Mouse (Mus musculus) left cerebral cortex, postnatal 36 days (tissue): ENCODE data around the gene Triobp. TPM values are rescaled to one million over a fixed set of nuclear protein-coding genes. Genes with fewer than 3 reads are reported as not detected.
"Not testable (repeated sequence)": the region's sequence is repeated elsewhere in the genome, so short reads cannot be mapped to it uniquely, and the experiment has no call there.

Experiments used
- DNase-seq, 2 experiments: peaks; one replicate each; pipeline ENCODE4 v3.0.0; 2021 to 2022; ENCODE audit warnings: low spot score in 2 of 2, mixed read lengths in 1 of 2
- intact Hi-C: fragments of 180-260 bp; cut with DNase I; formaldehyde crosslinking; loops from one replicate; pipeline ENCODE4 v1.15.1; 2025
- total RNA-seq, 2 experiments: library from RNA; stranded (reverse); gene quantifications; 2 replicates each; pipeline ENCODE4 v1.2.3; 2021

Gene Triobp
- total RNA-seq, 2 experiments from 2014 or later, result 14.3 to 19.5 TPM

- no peak for DNase-seq
- intact Hi-C loops, result no loop called here
Measured at GRCm38 (mm10) chr15:78992235-78992634, 44.7 kb downstream of the Triobp start.

GRCm38 (mm10) chr15:78992925-78993324, 45.4 kb downstream of the Triobp start:
- no peak for DNase-seq
- intact Hi-C loops, result no loop called here

- DNase-seq, result no peak
- intact Hi-C loops, result no loop called here
Measured at GRCm38 (mm10) chr15:78995916-78996315, 48.4 kb downstream of the Triobp start.

- DNase-seq, result no peak
- intact Hi-C loops, result no loop called here
Measured at GRCm38 (mm10) chr15:78996663-78997062, 49.1 kb downstream of the Triobp start.

- intact Hi-C loops, result no loop called here
- no peak for DNase-seq
Measured at GRCm38 (mm10) chr15:78998348-78998747, 50.8 kb downstream of the Triobp start.

GRCm38 (mm10) chr15:78999586-78999985, 52.1 kb downstream of the Triobp start:
- intact Hi-C loops, result no loop called here
- no peak for DNase-seq

- no peak for DNase-seq
- intact Hi-C loops, result no loop called here
Measured at GRCm38 (mm10) chr15:79000357-79000791, 52.9 kb downstream of the Triobp start.

- intact Hi-C loops, result no loop called here
- DNase-seq, result no peak
Measured at GRCm38 (mm10) chr15:79001559-79001958, 54.0 kb downstream of the Triobp start.

- no peak for DNase-seq
- intact Hi-C loops, result no loop called here
Measured at GRCm38 (mm10) chr15:79002036-79002435, 54.5 kb downstream of the Triobp start.

GRCm38 (mm10) chr15:79003079-79003478, 55.6 kb downstream of the Triobp start:
- no peak for DNase-seq
- intact Hi-C loops, result no loop called here

GRCm38 (mm10) chr15:79005581-79005980, 58.1 kb downstream of the Triobp start:
- no peak for DNase-seq
- intact Hi-C loops, result no loop called here

- intact Hi-C loops, result no loop called here
- DNase-seq, result no peak
Measured at GRCm38 (mm10) chr15:79006638-79007037, 59.1 kb downstream of the Triobp start.

- intact Hi-C loops, result no loop called here
- no peak for DNase-seq
Measured at GRCm38 (mm10) chr15:79007059-79007458, 59.5 kb downstream of the Triobp start.

GRCm38 (mm10) chr15:79007836-79008235, 60.3 kb downstream of the Triobp start:
- DNase-seq, intact Hi-C loops: not testable (repeated sequence)

GRCm38 (mm10) chr15:79009734-79010133, 62.2 kb downstream of the Triobp start:
- intact Hi-C loops, result no loop called here
- no peak for DNase-seq

- no peak for DNase-seq
- intact Hi-C loops, result no loop called here
Measured at GRCm38 (mm10) chr15:79011550-79011949, 64.0 kb downstream of the Triobp start.

- intact Hi-C loops, result no loop called here
- DNase-seq, result no peak
Measured at GRCm38 (mm10) chr15:79013382-79013781, 65.9 kb downstream of the Triobp start.

GRCm38 (mm10) chr15:79018191-79018590, 70.7 kb downstream of the Triobp start:
- no peak for DNase-seq
- intact Hi-C loops, result no loop called here

- no peak for DNase-seq
- intact Hi-C loops, result no loop called here
Measured at GRCm38 (mm10) chr15:79018886-79019285, 71.4 kb downstream of the Triobp start.

- intact Hi-C loops, result no loop called here
Measured at GRCm38 (mm10) chr15:79022671-79023230, 75.2 kb downstream of the Triobp start.

GRCm38 (mm10) chr15:79023366-79023765, 75.8 kb downstream of the Triobp start:
- intact Hi-C loops, result no loop called here
- no peak for DNase-seq

More at GRCm38 (mm10) chr15:79022671-79023230, 75.2 kb downstream of the Triobp start:
- no peak for DNase-seq

GRCm38 (mm10) chr15:79025687-79026308, 78.3 kb downstream of the Triobp start:
- intact Hi-C loops, result no loop called here
- no peak for DNase-seq
